Mouse (Mus musculus): ENCODE results near the gene Creb5. TPM values are rescaled to one million over a fixed set of nuclear protein-coding genes. Genes with fewer than 3 reads are reported as not detected.

The Creb5 gene
- polyA plus RNA-seq, 1 experiment from 2014 or later, result 0.20 TPM

- no peak for TF ChIP-seq CTCF (IDR thresholded peaks at IDR 0.05; ENCODE audit: low read depth)
- TF ChIP-seq EP300 (IDR thresholded peaks at IDR 0.05; ENCODE audit: low read depth), result no peak
- no peaks in the 10 kb centered on the region for H3K9me3 ChIP-seq (ENCODE audit: low read length)
- no peak overlapping the region for H3K4me2 ChIP-seq (ENCODE audit: low read depth, low read length)
- no peak for DNase-seq
- H3K4me1 ChIP-seq (ENCODE audit: insufficient read depth), result no peaks in the 10 kb centered on the region
- 34% methylated on average over 2 of the region's 2 CpGs for WGBS (ENCODE audit: insufficient replicate concordance)
- H3K4me3 ChIP-seq (ENCODE audit: low read depth, low read length), result no peak overlapping the region
- H3K9ac ChIP-seq (replicated peaks), result no peak overlapping the region
- no peaks in the 10 kb centered on the region for H3K27me3 ChIP-seq (ENCODE audit: insufficient read depth, low read length)
- H3K36me3 ChIP-seq (replicated peaks; ENCODE audit: insufficient read depth, low read length), result no peaks in the 10 kb centered on the region
- no peak for ATAC-seq
- no peak overlapping the region for H3K27ac ChIP-seq (ENCODE audit: low read depth)
Observed at GRCm38 (mm10) chr6:53704440-53704839, 417.4 kb downstream of the Creb5 start.

- Histone ChIP-seq H3K36me3 (replicated peaks; ENCODE audit: insufficient read depth, low read length) (no peaks in the 10 kb centered on the region), H3K4me3 (ENCODE audit: low read depth, low read length) (no peak overlapping the region), H3K4me2 (ENCODE audit: low read depth, low read length) (no peak overlapping the region), H3K27ac (ENCODE audit: low read depth) (no peak overlapping the region), H3K4me1 (ENCODE audit: insufficient read depth) (no peaks in the 10 kb centered on the region), H3K27me3 (ENCODE audit: insufficient read depth, low read length) (no peaks in the 10 kb centered on the region), H3K9me3 (ENCODE audit: low read length) (no peaks in the 10 kb centered on the region), H3K9ac (replicated peaks) (no peak overlapping the region)
- WGBS (ENCODE audit: insufficient replicate concordance), result 78% methylated on average over 10 of the region's 10 CpGs
- no peak for TF ChIP-seq EP300 (IDR thresholded peaks at IDR 0.05; ENCODE audit: low read depth)
- TF ChIP-seq CTCF (IDR thresholded peaks at IDR 0.05; ENCODE audit: low read depth), result no peak
- DNase-seq, result no peak
- ATAC-seq, result no peak
Observed at GRCm38 (mm10) chr6:53706604-53707330, 419.7 kb downstream of the Creb5 start.

GRCm38 (mm10) chr6:53707795-53708194, 420.7 kb downstream of the Creb5 start:
- Histone ChIP-seq H3K27me3 (ENCODE audit: insufficient read depth, low read length) (no peaks in the 10 kb centered on the region), H3K4me1 (ENCODE audit: insufficient read depth) (no peaks in the 10 kb centered on the region), H3K4me2 (ENCODE audit: low read depth, low read length) (no peak overlapping the region), H3K27ac (ENCODE audit: low read depth) (no peak overlapping the region), H3K36me3 (replicated peaks; ENCODE audit: insufficient read depth, low read length) (no peaks in the 10 kb centered on the region), H3K9ac (replicated peaks) (no peak overlapping the region), H3K9me3 (ENCODE audit: low read length) (no peaks in the 10 kb centered on the region), H3K4me3 (ENCODE audit: low read depth, low read length) (no peak overlapping the region)
- no peak for DNase-seq
- ATAC-seq, result no peak
- TF ChIP-seq EP300 (IDR thresholded peaks at IDR 0.05; ENCODE audit: low read depth) (no peak), CTCF (IDR thresholded peaks at IDR 0.05; ENCODE audit: low read depth) (no peak)
- WGBS (ENCODE audit: insufficient replicate concordance), result 28% methylated on average over 5 of the region's 5 CpGs

GRCm38 (mm10) chr6:53709694-53710442, 422.8 kb downstream of the Creb5 start:
- Histone ChIP-seq H3K4me2 (ENCODE audit: low read depth, low read length) (no peak overlapping the region), H3K9me3 (ENCODE audit: low read length) (no peaks in the 10 kb centered on the region), H3K36me3 (replicated peaks; ENCODE audit: insufficient read depth, low read length) (no peaks in the 10 kb centered on the region), H3K4me3 (ENCODE audit: low read depth, low read length) (no peak overlapping the region), H3K27ac (ENCODE audit: low read depth) (no peak overlapping the region), H3K9ac (replicated peaks) (no peak overlapping the region), H3K4me1 (ENCODE audit: insufficient read depth) (no peaks in the 10 kb centered on the region), H3K27me3 (ENCODE audit: insufficient read depth, low read length) (no peaks in the 10 kb centered on the region)
- DNase-seq (no peak), ATAC-seq (no peak)
- no peak for TF ChIP-seq CTCF (IDR thresholded peaks at IDR 0.05; ENCODE audit: low read depth)
- TF ChIP-seq EP300 (IDR thresholded peaks at IDR 0.05; ENCODE audit: low read depth), result no peak
- 82% methylated on average over 14 of the region's 14 CpGs for WGBS (ENCODE audit: insufficient replicate concordance)

GRCm38 (mm10) chr6:53710560-53710959, 423.5 kb downstream of the Creb5 start:
- Histone ChIP-seq H3K4me1 (ENCODE audit: insufficient read depth) (no peaks in the 10 kb centered on the region), H3K27me3 (ENCODE audit: insufficient read depth, low read length) (no peaks in the 10 kb centered on the region), H3K4me3 (ENCODE audit: low read depth, low read length) (no peak overlapping the region), H3K9me3 (ENCODE audit: low read length) (no peaks in the 10 kb centered on the region), H3K27ac (ENCODE audit: low read depth) (no peak overlapping the region), H3K4me2 (ENCODE audit: low read depth, low read length) (no peak overlapping the region), H3K9ac (replicated peaks) (no peak overlapping the region), H3K36me3 (replicated peaks; ENCODE audit: insufficient read depth, low read length) (no peaks in the 10 kb centered on the region)
- no peak for ATAC-seq
- TF ChIP-seq CTCF (IDR thresholded peaks at IDR 0.05; ENCODE audit: low read depth) (no peak), EP300 (IDR thresholded peaks at IDR 0.05; ENCODE audit: low read depth) (no peak)
- 52% methylated on average over 5 of the region's 5 CpGs for WGBS (ENCODE audit: insufficient replicate concordance)
- no peak for DNase-seq

GRCm38 (mm10) chr6:53713152-53713551, 426.1 kb downstream of the Creb5 start:
- Histone ChIP-seq H3K9ac (replicated peaks) (no peak overlapping the region), H3K27ac (ENCODE audit: low read depth) (no peak overlapping the region), H3K9me3 (ENCODE audit: low read length) (no peaks in the 10 kb centered on the region), H3K36me3 (replicated peaks; ENCODE audit: insufficient read depth, low read length) (no peaks in the 10 kb centered on the region), H3K27me3 (ENCODE audit: insufficient read depth, low read length) (no peaks in the 10 kb centered on the region), H3K4me3 (ENCODE audit: low read depth, low read length) (no peak overlapping the region), H3K4me2 (ENCODE audit: low read depth, low read length) (no peak overlapping the region), H3K4me1 (ENCODE audit: insufficient read depth) (no peaks in the 10 kb centered on the region)
- 48% methylated on average over 9 of the region's 9 CpGs for WGBS (ENCODE audit: insufficient replicate concordance)
- DNase-seq (no peak), ATAC-seq (no peak)
- TF ChIP-seq CTCF (IDR thresholded peaks at IDR 0.05; ENCODE audit: low read depth), result no peak
- TF ChIP-seq EP300 (IDR thresholded peaks at IDR 0.05; ENCODE audit: low read depth), result no peak
